In genomic region chr10:117456904-117457700, GRCm38 (mm10) we compare ENCODE assay signal across 17 mouse cellular contexts.
DNase-seq lines count a peak whose midpoint lies in the region; ATAC-seq and TF ChIP-seq lines count a peak whose summit lies in the region.
"Had no signal": no experiment of that assay in that cellular context is flagged by ENCODE, and none has a peak within 500 bp of the region (broad histone marks: within the 10 kb centered on the region; RNA-seq: fewer than 3 reads in every experiment).

No protein-coding gene starts in this region.

- H3K9ac ChIP-seq in lung, embryonic 14.5 days, result no peak overlapping the region
- no peak overlapping the region for H3K9ac ChIP-seq in embryonic facial prominence, embryonic 14.5 days (ENCODE audit: low read depth, low read length)
- 0 out of 2 replicates have a peak overlapping the region, but pooled peaks have one; percentile 2 for H3K9ac ChIP-seq in liver, postnatal 0 days (replicated peaks)
- H3K9ac ChIP-seq: hindbrain, embryonic 12.5 days had no signal

- no peaks in the 10 kb centered on the region for H3K27me3 ChIP-seq in lung, embryonic 14.5 days (ENCODE audit: insufficient read depth, low read length)
- H3K27me3 ChIP-seq in embryonic facial prominence, embryonic 14.5 days (replicated peaks; ENCODE audit: control insufficient read depth, insufficient read depth, low read length), result no peaks in the 10 kb centered on the region
- no peaks in the 10 kb centered on the region for H3K27me3 ChIP-seq in liver, postnatal 0 days (ENCODE audit: insufficient read depth, low read length)
- H3K27me3 ChIP-seq: hindbrain, embryonic 12.5 days had no signal

- DNase-seq in lung, embryonic 14.5 days, result no peak
- no peak for DNase-seq in lung, postnatal 10 days
- DNase-seq in Muller cell, postnatal 12 days (ENCODE audit: inconsistent ontology term), result peak; percentile 28
- DNase-seq in embryonic facial prominence, embryonic 14.5 days (ENCODE audit: low spot score), result no peak
- no peak for DNase-seq in liver, postnatal 0 days
- no peak for DNase-seq in thymus, postnatal 0 days (ENCODE audit: low spot score)
- DNase-seq: adrenal gland, postnatal 14 days; cerebellum, adult 9-11 months; heart, adult 2 months; kidney, adult 18-20 months; spleen, adult 18-20 months had no signal

- no peak for TF ChIP-seq CTCF in lung, embryonic 14.5 days (IDR thresholded peaks at IDR 0.05; ENCODE audit: low read depth)
- no peak for TF ChIP-seq CTCF in liver, postnatal 0 days (IDR thresholded peaks at IDR 0.05; ENCODE audit: low read depth)

- H3K36me3 ChIP-seq in lung, embryonic 14.5 days (ENCODE audit: insufficient read depth), result no peaks in the 10 kb centered on the region
- H3K36me3 ChIP-seq in embryonic facial prominence, embryonic 14.5 days (ENCODE audit: control insufficient read depth, insufficient read depth, low read length), result no peaks in the 10 kb centered on the region
- no peaks in the 10 kb centered on the region for H3K36me3 ChIP-seq in liver, postnatal 0 days (replicated peaks; ENCODE audit: insufficient read depth, low read length)
- H3K36me3 ChIP-seq: hindbrain, embryonic 12.5 days; midbrain, embryonic 10.5 days had no signal

- H3K4me1 ChIP-seq in lung, embryonic 14.5 days (ENCODE audit: insufficient read depth), result no peaks in the 10 kb centered on the region
- H3K4me1 ChIP-seq in embryonic facial prominence, embryonic 14.5 days (ENCODE audit: control insufficient read depth, insufficient read depth, low read length), result 0 out of 2 replicates have a peak, but pooled peaks cover 3% of the 10 kb centered on the region
- H3K4me1 ChIP-seq in liver, postnatal 0 days (ENCODE audit: insufficient read depth), result peaks cover 3% of the 10 kb centered on the region
- H3K4me1 ChIP-seq: hindbrain, embryonic 12.5 days had no signal

- H3K4me3 ChIP-seq in lung, embryonic 14.5 days (ENCODE audit: low read depth, low read length), result no peak overlapping the region
- no peak overlapping the region for H3K4me3 ChIP-seq in embryonic facial prominence, embryonic 14.5 days (ENCODE audit: low read depth, low read length)
- H3K4me3 ChIP-seq in liver, postnatal 0 days (ENCODE audit: low read depth, low read length), result no peak overlapping the region
- H3K4me3 ChIP-seq: heart, adult 2 months; hindbrain, embryonic 12.5 days; layer of hippocampus, adult 2 months; midbrain, embryonic 10.5 days had no signal

- no peak overlapping the region for H3K4me2 ChIP-seq in lung, embryonic 14.5 days
- no peak overlapping the region for H3K4me2 ChIP-seq in embryonic facial prominence, embryonic 14.5 days (ENCODE audit: low read depth, low read length)
- peak overlapping the region; percentile 30; the same call in 1 of the 2 replicates for H3K4me2 ChIP-seq in liver, postnatal 0 days (ENCODE audit: low read depth, low read length)
- H3K4me2 ChIP-seq: hindbrain, embryonic 12.5 days had no signal

- no peaks in the 10 kb centered on the region for H3K9me3 ChIP-seq in lung, embryonic 14.5 days (ENCODE audit: low read depth, low read length)
- no peaks in the 10 kb centered on the region for H3K9me3 ChIP-seq in embryonic facial prominence, embryonic 14.5 days (ENCODE audit: control insufficient read depth, low read length)
- H3K9me3 ChIP-seq in liver, postnatal 0 days (ENCODE audit: low read length), result no peaks in the 10 kb centered on the region
- H3K9me3 ChIP-seq: hindbrain, embryonic 12.5 days; midbrain, embryonic 10.5 days had no signal

- no peak for TF ChIP-seq EP300 in liver, postnatal 0 days (IDR thresholded peaks at IDR 0.05; ENCODE audit: low read depth)

- WGBS in lung, embryonic 14.5 days, result 54% methylated on average over 18 of the region's 18 CpGs
- 61% methylated on average over 18 of the region's 18 CpGs for WGBS in embryonic facial prominence, embryonic 14.5 days
- WGBS in liver, postnatal 0 days (ENCODE audit: insufficient replicate concordance), result 63% methylated on average over 18 of the region's 18 CpGs

- ATAC-seq in lung, embryonic 14.5 days (ENCODE audit: insufficient read depth), result no peak
- ATAC-seq in embryonic facial prominence, embryonic 14.5 days (ENCODE audit: low read depth), result no peak
- ATAC-seq in liver, postnatal 0 days, result no peak
- ATAC-seq in monocyte, adult 5-6 weeks (replicated peaks; ENCODE audit: insufficient number of reproducible peaks, low FRiP score, low TSS enrichment, poor library complexity, severe bottlenecking), result no peak
- ATAC-seq: CD4-positive, CD25-positive, alpha-beta regulatory T cell, adult 4 months; forebrain, embryonic 14.5 days had no signal

- peak overlapping the region; percentile 68 for H3K27ac ChIP-seq in lung, embryonic 14.5 days (ENCODE audit: low read depth)
- 0 out of 2 replicates have a peak overlapping the region, but pooled peaks have one; percentile 10 for H3K27ac ChIP-seq in embryonic facial prominence, embryonic 14.5 days (replicated peaks; ENCODE audit: low read depth, low read length)
- peak overlapping the region; percentile 82 for H3K27ac ChIP-seq in liver, postnatal 0 days (ENCODE audit: low read depth)
- H3K27ac ChIP-seq: heart, adult 2 months; hindbrain, embryonic 12.5 days; layer of hippocampus, adult 2 months; midbrain, embryonic 10.5 days had no signal

Comparison
In these comparisons a context has a peak if more than half of its experiments do, and no peak if none do; other contexts are left out.
1. H3K27ac ChIP-seq: peak in every context shown above with its lines; median percentile 82 in liver, postnatal 0 days; 68 in lung, embryonic 14.5 days; 10 in embryonic facial prominence, embryonic 14.5 days.